Mouse (Mus musculus) c-Kit-positive CD71-negative TER-119-negative erythroid progenitor cells, embryonic 14.5 days (primary cell): Measurements from ENCODE around the gene 2310039H08Rik.
"Not testable (repeated sequence)": the region's sequence is repeated elsewhere in the genome, so short reads cannot be mapped to it uniquely, and the experiment has no call there.

Experiments
- DNase-seq: peaks from one replicate; pipeline ENCODE4 v3.0.0-alpha.2; 2013; ENCODE audit warnings: low read depth

The 2310039H08Rik gene

DNA sequence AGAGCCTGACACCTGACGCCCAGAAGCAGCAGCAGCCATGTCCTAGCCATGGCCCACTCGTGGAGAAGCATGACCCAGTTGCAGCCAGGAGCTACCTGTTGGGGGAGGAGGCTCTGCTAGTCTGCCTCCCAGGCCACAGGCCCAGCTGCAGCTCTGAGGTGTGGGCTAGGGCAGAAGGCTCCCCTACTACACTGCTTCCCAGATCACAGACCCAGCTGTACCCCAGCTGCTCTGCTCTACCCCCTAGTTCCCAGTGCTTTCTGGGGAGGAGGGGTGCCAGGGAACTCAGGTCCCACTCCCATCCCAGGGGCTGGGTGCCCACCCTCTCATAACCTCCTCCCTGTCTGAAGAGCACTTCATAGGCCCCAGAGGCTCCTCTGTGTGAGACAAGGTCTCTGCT, 8.9 kb upstream of the 2310039H08Rik start, which contains the start of gene Ptcra:
Ptcra (minus strand) TSS at position 169 of the 400 bp plus-strand sequence.
- DNase-seq, result no peak

DNA sequence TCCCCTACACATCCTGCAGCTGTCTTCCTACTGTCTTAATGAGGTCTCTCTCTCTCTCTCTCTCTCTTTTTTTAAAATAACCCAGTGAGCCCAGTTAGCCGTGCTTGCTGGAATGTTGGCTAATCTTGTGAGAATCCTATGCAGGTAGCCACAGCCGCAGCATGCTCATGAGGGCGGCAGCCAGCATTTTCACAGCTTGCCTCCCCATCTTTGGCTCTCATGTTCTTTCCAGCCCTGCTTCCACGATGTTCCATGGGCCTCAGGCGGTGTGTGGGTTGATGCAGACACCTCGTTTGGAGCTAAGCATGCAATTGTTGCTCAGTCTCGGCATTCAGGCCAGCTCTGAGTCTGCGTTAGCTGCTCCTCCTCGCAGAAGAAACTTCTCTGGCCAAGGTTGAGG, 7.5 kb upstream of the 2310039H08Rik start:
- DNase-seq, result not testable (repeated sequence)

DNA sequence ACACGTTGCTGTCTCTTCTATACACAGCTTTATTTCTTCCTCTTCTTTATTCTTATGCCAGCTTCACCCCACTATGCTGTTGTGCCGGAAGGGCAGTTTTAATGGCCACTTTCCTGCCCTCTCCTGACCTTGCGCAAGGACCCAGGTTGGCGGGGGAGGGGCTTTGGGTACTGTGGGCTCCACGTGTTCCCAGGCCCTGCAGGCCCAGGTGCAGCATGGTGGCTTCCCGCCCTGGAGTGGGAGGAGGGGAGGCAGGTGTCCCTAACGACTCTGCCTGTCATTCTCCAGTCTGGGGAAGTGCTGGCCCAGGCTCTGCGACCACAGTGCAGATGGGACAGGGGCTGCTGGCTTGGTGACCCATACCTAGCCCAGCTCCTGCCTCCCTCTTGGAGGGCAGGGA, 4.6 kb upstream of the 2310039H08Rik start:
- no peak for DNase-seq

DNA sequence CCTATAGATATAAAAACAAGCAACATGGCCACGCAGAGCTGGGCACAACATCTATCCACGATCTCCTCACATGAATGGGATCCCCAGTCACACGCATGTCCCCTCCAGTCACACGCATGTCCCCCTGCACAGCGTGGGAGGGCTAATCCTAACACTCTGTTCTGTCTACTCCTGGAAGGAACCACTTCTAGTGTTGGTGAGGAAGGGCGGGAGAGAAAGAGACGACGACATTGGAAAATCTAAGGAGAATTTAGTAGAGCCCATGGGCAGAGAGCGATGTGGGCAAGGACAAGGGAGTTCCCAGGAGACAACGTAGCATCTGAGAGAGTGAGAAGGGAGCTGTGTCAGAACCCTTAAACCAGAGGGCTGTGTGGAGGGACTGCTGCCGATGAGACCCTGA, 1.9 kb upstream of the 2310039H08Rik start:
- DNase-seq, result no peak

DNA sequence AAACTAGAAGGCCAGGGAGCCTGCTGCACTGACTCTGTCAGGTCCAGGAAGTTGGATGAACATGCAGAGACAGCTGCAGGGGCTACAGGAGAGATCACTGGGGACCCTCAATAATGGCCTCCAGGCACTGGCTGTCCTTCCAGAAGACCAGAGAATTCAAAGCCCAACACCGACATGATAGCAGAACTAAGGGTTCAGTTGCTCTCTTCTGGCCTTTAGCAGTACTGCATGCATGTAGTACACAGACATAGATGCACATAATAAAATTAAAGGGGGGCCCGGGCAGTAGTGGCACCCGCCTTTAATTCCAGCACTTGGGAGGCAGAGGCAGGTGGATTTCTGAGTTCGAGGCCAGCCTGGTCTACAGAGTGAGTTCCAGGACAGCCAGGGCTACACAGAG, 1.4 kb upstream of the 2310039H08Rik start:
- DNase-seq, result no peak

DNA sequence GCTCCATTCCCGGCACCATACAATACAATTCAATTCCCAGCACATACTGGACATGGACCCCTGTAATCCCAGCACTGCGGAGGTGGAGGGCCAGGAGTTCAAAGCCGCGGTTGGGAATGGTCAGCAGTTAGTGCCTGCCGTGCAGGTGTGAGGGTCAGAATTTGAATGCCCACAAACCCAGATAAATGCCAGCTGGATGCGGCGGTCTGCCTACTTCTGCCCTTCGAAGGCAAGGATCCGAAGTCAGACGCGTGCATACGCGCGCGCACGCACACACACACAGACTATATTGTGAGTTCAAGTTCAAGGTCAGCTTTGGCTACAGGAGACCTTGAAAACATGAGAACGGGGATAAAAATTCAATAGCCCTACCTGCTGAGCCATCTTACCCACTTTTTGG, 819 bp upstream of the 2310039H08Rik start:
- DNase-seq, result no peak

DNA sequence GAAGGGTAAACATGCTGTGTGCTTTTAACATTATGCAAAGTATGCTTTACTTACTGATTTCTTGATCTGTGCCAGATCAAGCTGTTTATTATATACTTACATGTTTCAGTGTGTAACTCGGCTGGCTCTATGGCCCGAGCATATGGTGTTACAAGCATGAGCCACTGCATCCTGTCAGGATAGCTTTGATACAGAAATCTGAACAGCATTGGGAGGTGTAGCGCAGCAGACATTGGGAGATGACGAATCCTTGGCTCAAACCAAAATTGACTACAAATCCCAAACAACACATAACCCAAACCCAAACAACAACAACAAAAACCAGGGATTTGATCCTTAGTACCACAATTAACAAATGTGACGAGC, 414 bp upstream of the 2310039H08Rik start:
- DNase-seq, result no peak

DNA sequence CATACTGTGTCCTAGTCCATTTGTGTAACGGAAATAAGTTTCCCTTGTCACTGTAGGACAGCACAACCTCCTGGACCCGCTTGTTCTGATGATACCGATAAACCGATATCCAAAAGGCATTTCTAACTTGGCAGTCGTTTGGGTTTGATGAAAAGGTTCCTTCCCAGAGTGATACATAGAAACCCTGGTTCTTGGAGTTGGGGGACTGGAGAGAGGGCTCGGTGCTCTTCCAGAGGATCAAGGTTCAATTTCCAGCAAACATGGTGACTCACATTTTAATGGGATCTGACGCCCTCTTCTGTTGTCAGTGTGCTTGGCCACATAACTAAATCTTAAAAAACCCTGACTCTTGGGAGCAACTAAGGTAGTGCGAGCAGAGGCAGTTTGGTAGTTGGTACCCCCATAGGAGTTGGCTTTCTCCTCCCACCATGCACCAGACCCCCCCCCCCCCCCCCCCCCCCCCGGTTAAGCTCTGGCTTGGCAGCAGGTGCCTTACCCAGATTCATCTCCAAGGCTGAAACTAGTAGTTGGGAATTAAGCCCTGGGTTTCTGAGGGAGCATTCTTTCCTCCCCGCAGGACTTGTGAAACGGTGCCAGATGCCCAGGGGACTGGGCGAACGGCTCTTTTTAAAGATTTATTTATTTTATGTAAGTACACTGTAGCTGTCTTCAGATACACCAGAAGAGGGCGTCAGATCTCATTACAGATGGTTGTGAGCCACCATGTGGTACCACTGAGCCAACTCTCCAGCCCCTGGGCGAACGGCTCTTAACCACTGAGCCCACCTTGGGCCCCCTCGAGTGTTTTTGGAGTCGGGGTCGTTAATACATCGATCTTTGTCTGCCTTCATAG, 1.1 kb downstream of the 2310039H08Rik start:
- no peak for DNase-seq

DNA sequence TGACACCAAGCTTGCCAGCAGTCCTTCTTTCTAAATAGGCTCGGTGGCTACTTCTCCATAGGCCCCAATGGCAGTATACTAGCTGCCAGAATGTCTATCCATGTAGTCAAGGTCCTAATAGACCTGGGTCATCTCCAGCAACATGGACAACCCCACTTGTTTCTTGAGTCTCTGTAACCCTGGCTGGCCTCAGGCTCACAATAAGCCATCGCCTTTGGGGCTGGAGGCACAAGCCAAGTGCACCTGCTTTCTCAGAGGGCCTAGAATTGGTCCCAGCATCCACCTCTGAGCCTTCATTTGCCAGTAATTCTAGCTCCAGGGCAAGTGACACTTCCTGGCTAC, 1.7 kb downstream of the 2310039H08Rik start:
- no peak for DNase-seq

DNA sequence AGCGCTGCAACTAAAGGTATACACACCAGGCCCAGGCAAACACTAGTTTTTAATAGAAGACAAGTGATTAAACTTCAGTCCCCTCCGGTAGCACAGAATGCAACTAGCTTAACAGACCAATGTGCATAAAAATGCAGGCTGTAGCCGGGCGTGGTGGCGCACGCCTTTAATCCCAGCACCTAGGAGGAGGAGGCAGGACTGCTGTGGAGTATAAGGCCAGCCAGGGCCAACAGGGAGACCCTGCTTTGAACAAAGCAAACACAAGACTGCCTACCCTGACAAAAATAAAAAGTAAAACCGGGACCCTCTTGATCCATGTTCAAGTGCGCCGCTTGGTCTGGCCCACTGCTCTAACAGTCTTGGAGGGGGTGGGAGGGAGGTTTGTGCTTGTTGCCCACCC, 2.6 kb downstream of the 2310039H08Rik start:
- DNase-seq, result no peak

DNA sequence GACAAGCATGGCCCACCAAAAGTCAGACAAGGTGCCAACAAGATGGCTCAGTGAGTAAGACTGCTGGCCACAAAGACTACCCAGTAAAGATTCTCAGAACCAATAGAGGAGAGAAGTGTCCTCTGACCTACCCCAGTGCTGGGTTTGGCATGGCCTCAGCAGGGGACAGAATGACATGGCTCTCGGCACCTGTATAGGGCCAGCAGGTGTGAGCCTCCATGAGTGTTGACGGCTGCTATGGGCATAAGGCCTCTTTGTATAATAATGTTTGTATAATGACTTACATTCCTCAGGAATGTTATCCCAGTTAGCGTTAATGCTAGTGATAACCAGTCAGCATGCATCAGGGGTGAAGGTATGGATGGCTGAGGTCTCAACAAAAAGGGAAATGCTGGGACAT, 3.7 kb downstream of the 2310039H08Rik start:
- no peak for DNase-seq

DNA sequence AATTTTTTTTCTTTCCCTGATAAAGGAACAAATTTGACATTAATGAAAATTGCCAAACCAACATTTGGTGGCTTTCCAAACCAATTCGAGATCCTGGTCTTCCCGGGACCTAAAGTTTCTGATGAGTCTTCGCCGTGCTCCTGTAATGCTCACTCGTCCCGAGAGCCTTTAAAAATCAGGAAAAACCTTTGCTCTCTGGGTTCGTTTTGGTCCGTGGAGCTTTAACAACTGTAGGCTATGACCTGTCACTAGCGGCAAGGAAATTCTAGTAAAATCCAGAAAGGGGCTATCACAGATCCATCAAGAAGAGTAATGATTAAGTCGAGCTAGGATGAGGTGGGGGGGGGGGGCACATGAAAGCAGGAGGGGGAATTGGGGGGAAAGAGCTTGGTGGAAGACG, 9.4 kb downstream of the 2310039H08Rik start:
- DNase-seq, result no peak

DNA sequence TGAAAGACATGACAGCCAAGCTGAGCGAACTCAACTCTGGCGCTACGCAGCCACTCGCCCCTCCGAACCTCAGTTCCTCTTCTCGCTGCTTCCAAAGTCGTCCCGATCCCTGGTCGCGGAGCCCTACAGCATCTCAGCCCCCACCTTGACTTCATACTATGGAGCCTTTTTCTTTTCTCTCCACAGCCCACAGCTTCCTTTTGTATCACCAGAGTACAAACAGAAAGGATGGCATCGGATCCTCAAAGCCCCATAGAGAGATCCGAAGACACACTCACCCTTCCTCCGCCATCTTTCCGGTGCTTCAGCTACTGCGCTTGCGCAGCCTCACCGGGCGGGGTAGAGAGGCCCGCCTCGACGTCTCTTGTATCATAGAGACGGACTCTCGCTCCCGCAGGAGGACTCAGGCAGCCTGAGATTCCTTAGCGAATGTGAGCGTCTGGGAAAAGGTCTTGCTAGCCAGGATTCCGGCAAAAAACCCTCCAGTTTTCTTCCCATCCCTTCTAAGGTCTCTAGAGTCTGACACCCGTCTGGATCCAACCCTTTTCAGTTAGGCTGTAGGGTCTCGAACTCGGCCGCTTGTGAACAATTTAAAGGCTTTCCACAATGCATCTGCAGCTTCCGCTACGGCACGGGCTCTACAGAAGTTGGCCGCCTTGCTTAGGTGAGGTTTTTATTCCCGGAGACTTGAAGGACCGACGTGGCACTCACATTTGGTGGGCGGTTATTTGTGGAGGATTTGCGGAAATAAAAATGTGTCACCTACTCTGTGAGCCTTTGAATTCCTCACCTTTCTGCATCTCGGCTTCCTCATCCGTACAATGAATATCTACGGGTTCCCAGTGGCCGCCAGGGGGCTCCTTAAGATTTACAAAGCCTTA, 10.1 kb downstream of the 2310039H08Rik start, which contains the start of gene Rpl7l1:
Rpl7l1 (minus strand) TSS at position 332 of the 881 bp plus-strand sequence.
- peak; percentile 91 for DNase-seq

DNA sequence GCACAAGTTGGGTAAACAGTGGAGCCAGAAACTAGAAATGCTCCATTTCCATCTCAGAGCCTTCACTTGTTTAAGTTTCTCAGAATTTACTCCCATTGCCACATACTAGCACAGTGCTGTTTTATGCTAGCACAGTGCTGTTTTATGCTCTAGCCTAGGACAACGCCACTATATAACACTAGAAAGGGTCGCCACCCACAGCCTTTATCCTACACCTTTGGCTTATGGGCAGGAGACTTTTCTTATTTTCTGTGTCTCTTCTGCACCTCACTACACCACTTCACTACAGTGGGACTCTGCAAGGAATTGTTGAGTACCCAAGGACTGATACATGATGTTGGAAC, 10.8 kb downstream of the 2310039H08Rik start:
- no peak for DNase-seq

DNA sequence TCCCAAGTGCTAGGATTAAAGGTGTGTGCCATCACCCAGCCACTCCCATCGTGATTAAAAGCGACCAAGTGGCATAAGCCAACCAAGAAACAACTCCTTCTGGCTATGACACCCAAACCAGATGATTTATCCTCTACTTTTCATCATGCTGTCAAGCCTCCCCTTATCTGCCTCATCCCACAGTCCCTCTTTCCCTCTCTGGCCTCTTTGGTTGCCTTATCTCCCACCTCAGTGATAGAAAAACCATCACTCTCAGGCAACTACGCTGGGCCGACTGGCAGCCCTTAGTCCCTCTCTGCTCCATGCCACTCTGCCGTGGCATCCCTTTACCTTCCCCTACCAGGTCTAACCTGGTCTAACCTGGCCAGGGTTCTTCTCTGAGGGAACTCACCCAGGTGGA, 14.5 kb downstream of the 2310039H08Rik start:
- no peak for DNase-seq

DNA sequence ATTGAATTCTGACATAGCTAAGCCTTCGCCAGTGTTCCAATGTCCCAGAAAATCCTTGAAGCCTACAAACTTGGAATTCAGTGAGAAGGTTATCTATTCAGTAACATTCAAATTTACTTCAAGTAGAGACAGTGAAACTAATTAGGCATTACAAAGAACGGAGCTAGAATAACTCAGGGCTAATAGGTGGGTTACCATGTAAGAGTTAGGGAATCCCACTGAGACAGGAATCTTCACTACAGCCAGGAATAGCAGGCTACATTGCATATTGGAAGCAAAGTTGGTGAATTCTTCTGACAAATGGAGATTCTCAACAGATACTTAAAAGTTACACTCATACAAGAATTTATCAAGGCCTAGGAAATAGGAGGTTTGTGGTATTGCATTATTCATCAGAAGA, 15.5 kb downstream of the 2310039H08Rik start:
- not testable (repeated sequence) for DNase-seq

DNA sequence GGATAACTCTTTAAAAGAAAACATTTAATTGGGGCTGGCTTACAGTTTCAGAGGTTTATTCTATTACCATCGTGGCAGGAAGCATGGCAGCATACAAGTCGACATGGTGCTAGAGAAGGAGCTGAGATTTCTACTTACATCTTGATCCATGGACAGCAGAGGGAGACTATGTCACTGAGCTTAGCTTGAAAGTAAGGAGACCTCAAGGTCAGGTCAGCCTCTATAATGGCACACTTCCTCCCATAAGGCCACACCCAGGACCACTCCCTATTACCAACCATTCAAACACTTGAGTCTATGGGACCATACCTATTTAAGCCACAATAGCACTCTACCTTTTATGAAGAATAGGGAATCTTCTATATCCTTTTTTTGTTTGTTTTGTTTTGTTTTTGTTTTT, 20.5 kb downstream of the 2310039H08Rik start:
- DNase-seq, result no peak

DNA sequence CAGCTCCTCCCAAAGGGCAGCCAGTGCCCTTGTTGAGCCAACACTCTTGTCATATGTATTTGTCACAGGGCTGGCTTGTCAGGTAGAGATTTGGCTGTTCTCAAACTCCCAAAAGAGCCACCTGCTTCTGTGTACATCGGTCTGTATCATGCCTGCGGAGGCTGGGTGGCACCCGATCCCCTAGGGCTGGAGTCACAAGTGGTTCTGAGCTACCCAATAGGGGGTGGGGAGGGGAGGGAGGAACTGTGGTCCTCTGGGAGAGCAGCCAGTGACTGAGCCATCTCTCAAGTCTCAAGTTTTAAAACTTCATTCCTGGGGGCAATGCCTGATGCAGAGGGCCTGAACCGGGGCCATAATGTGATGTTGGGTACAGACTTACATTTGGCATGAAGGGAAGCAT, 24.3 kb downstream of the 2310039H08Rik start:
- no peak for DNase-seq

DNA sequence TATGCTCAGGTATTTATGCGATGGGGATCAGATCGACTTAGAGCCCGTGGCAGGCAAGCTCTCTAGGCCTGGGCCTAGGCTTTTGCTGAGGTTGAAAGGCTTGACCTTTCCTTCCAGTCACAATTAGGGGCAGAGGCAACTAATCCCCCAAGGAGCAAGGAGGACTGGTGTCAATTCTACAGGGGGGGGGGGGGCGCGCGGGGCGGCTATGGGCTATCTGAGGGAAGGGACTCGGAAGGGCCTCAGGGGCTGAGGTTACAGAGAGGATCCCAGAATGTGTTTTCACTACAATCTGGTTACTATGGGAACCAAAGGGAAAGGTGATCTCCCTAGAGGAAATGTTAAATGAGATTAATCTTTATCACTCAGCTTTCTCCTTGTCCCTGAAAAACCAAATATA, 25.0 kb downstream of the 2310039H08Rik start:
- no peak for DNase-seq

DNA sequence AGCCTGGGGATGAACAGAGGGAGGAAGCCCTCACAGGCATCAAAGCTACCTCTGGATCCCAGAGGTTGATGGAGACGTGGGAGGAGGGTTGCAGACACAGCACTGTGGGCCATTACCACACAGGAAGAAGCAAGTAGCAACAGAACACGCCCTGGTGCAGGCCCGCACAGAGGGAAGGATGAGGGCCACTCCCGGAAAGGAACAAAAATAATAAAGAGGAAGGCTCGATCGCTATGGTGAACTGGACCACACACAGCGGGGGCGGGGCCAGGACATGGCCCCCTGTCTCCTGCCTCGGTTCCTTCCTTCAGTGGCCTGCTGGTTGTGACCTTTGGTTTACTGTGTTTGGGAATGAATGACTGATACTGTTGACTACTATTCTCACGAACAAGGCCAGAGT, 27.2 kb downstream of the 2310039H08Rik start:
- no peak for DNase-seq

DNA sequence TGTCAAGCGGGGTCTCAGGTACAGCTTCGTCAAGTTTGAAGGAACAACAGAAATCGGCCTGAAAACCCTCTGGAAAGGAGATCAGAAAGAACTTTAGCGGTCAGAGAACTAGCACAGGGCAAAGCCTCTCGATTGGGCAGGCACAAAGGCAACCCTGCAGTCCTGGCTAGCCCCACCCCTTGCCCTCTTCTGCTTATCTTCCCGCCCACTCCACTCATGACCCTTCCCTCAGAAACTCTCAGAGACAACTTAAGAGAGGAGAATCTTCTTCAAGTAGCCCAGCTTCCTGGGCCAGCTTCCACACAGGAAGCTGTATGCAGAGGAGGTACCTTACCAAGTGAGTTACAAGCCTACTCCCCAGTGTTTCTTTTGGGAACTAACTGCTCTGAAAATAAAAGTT, 29.3 kb downstream of the 2310039H08Rik start:
- no peak for DNase-seq

DNA sequence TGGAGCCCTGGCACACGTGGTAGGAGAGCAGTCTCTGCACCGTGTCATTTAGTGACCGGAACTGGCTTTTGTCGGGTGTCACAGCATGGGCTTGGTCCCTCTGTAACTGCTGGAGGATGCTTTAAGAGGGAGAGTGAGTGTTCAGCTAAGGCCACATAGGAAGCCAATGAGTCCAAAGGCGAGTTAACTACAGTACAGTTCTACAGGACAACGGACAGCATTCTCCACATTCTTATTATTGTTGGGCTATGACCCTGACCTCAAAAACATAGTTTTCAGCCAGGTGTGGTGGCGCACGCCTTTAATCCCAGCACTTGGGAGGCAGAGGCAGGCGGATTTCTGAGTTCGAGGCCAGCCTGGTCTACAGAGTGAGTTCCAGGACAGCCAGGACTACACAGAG, 35.9 kb downstream of the 2310039H08Rik start:
- no peak for DNase-seq

DNA sequence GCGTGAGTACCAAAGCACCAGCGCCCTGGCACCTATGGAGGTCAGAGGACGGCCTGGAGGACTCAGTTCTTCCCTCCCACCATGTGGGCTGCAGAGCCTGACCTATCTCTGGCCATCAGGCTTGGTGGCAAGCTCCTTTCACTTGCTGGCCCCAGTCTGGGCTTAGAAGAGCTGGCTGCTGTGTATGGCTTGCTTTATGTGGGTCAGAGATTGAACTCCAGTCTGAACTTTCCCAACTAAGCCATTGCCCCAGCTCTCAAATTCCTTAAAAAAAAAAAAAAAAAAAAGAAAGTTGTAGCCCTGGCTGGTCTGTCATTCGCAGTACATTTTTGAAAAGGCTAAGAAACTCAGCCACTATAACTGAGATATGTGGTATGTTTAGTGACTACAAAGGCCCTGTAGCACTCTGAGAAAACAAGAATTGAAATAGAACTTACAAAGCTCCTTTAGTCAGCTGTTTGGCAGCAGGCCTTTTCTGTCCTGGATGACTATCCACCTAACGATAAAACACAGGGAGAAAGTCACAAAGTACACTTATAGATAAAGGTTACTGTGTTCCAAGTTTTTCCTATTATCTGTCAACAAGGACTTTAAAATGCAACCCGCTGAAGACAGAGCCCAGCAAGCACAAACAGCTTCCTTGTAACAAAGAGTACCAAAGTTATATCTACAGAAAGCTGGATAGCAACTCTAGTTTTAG, 36.8 kb downstream of the 2310039H08Rik start:
- DNase-seq, result no peak
